Mouse (Mus musculus) heart, adult 11 months (tissue): ENCODE data around the gene Olfr183.
"Not testable (repeated sequence)": the region's sequence is repeated elsewhere in the genome, so short reads cannot be mapped to it uniquely, and the experiment has no call there.

ENCODE experiments used
- DNase-seq: peaks from one replicate; pipeline ENCODE4 v3.0.0; 2022

Gene Olfr183

GRCm38 (mm10) chr16:58995057-58995456, at the start of gene Olfr183:
Olfr183 (plus strand) TSS chr16:58995357.
- peak; percentile 67 for DNase-seq

GRCm38 (mm10) chr16:59007146-59007545, 12.0 kb downstream of the Olfr183 start:
- DNase-seq: no peak

DNA sequence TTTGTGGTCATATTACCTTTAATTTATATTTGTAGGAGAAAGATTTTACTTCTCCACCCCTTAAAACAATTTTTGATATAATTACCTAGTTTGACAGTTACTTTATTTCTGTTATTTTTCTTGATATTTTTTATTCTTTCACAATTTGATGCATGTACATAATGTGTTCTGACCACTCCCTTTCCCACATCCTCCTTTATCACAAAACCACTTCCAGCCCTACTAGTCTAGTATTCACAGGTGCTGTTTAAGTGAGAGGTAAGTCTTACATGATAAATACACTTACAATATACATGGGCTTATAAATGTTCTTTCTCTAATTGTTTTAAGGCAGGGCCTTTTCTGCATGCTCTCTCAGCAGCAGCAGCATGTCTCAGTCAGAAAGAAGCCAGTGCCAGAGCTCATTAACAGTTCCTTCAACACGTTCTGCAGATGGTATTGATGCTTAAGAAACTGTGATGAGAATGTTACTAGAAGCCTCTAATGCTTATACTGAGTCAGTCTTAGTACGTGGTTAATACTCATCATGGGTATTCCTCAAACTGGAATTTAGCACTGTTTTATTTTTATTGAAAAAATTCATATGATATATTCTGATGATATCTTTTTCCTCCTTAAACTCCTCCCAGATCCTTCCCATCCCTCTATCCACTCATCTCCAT, 18.3 kb downstream of the Olfr183 start:
- DNase-seq: no peak

- no peak for DNase-seq
Observed at GRCm38 (mm10) chr16:59030191-59030590, 35.0 kb downstream of the Olfr183 start, which contains the start of gene Olfr186. Olfr186 (minus strand) TSS chr16:59030291.

DNA sequence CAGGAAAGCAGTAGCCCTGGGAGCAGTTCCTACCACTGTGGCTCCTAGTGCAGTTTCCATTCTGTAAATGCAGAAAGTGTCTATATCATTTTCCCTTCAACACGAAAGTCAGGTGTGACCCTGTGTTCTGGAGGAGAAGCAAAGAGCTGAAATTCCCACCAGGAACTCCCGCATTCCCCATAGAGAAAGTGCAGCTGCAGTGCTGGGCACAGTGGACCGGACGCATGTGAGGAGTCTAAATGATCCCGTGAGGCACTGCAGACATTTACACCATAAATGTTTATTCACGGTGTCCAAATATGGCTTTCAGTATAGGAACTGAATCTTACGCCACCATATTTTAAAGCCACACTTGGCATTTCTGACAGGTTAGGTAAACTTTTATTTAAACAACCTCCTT, 44.6 kb downstream of the Olfr183 start, which contains the start of gene Olfr187:
TSS of gene Olfr187 (minus strand) at position 58 of the 400 bp plus-strand sequence.
- DNase-seq: no peak

DNA sequence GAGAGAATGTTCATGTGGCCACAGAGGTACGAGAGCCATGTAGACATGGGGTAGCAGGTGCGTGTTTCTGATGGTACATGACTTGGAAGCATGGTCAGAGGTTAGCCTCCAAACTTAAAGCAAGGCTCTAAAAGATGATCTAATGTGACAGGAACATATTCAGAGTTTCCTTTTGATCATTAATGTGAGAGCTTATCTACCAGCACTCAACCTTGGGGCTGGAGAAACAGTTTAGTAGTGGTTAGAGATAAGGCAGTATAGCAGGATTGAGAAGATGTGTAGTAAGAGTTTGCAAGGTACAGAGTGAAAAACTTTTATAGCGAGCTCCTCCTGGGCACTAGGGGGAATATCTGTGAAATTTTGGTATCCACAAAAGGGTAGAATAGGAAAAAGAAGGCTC, 50.7 kb downstream of the Olfr183 start:
- no peak for DNase-seq

DNA sequence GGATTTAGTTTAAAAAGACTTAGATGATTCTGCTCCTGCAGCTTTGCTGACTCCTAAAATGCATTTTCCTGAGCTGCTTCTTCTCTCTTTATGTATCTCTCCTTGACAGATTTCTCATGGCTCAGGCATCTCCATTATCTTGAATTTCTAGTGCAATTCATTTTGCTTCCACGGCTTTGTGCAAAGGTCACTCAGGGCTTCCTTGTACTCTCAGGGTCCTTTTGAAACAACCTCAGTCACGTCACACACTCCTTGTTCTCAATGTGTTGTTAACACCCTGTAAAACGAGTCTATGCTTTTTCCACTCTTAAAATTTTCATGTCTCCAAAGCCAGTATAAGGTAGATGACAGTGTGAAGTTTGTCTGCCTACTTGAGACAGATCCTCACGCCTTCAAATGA, 52.4 kb downstream of the Olfr183 start:
- no peak for DNase-seq

DNA sequence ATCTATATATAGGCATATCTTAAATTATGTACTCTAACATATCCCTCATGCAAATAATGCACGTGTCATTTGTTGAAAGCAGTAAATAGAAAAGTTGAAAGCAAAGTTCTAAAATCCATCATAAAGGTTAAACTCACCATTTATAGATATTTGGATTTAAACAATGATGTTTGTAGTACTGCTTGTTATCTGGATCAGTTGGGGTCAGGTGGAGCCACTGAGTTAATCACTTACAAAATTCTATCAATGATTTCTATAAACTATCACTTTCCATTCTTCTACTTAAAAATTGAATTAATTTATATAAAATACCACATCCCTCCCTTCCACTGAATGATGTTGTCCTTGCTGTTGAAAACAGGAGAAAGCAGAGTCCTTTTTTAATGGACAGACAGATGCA, 53.7 kb downstream of the Olfr183 start:
- no peak for DNase-seq

- not testable (repeated sequence) for DNase-seq
Observed at GRCm38 (mm10) chr16:59049286-59049685, 54.1 kb downstream of the Olfr183 start.
